In genomic region chr4:48770954-48771665, GRCm38 (mm10) we compare ENCODE assay signal across 7 mouse cellular contexts.
A peak's percentile ranks its signal among the peaks of the same experiment; 100 is the strongest.
DNase-seq lines count a peak whose midpoint lies in the region; ATAC-seq and TF ChIP-seq lines count a peak whose summit lies in the region.

No protein-coding gene starts in this region.

- H3K4me3 ChIP-seq in CH12.LX (replicated peaks in 1 of 3; ENCODE audit: low read depth in 2 of 3, low read length in 2 of 3, poor library complexity in 1 of 3) = no peak overlapping the region
- H3K4me3 ChIP-seq in embryonic facial prominence, embryonic 12.5 days = no peak overlapping the region
- no peak overlapping the region for H3K4me3 ChIP-seq in hindbrain, embryonic 13.5 days

- WGBS in embryonic facial prominence, embryonic 12.5 days = 29% methylated on average over 14 of the region's 14 CpGs
- WGBS in hindbrain, embryonic 13.5 days = 36% methylated on average over 14 of the region's 14 CpGs

- dilution Hi-C loops in CH12.LX (cut with MboI; ENCODE audit: extremely low pct_ligation_motif_present, extremely low pct_unique_long_range_greater_than_20kb, low sequenced_read_pairs) = no loop called here

- in situ Hi-C loops in CH12.LX (cut with MboI; ENCODE audit: low pct_ligation_motif_present, low pct_unique_long_range_greater_than_20kb, low sequenced_read_pairs) = no loop called here

- TF ChIP-seq POLR2A in CH12.LX (IDR thresholded peaks at IDR 0.05; ENCODE audit: low read depth, low read length) = no peak

- TF ChIP-seq RAD21 in CH12.LX (IDR thresholded peaks at IDR 0.05; ENCODE audit: low read depth, low read length) = peak; percentile 56

- peak; percentile 70 for DNase-seq in CH12.LX (ENCODE audit: extremely low read depth)
- DNase-seq in R1 (ENCODE audit: low read depth, low spot score) = peak; percentile 64
- DNase-seq in layer of hippocampus, adult 8-10 months (ENCODE audit: low spot score in 2 of 2) = peak; percentile 47 to 59
- peak; percentile 49 for DNase-seq in lung, postnatal 36 days
- peak; percentile 36 for DNase-seq in splenic B cell, adult 2 months (ENCODE audit: low read depth, low spot score)

- ATAC-seq in embryonic facial prominence, embryonic 12.5 days (ENCODE audit: insufficient number of reproducible peaks, insufficient read depth, low FRiP score, low TSS enrichment) = peak; percentile 77; the same call in 1 of the 2 replicates
- ATAC-seq in hindbrain, embryonic 13.5 days (ENCODE audit: low FRiP score) = peak; percentile 91

- no peaks in the 10 kb centered on the region for H3K36me3 ChIP-seq in CH12.LX (replicated peaks in 1 of 2; ENCODE audit: control insufficient read depth in 1 of 2, insufficient read depth in 1 of 2, low read length in 1 of 2)
- H3K36me3 ChIP-seq in embryonic facial prominence, embryonic 12.5 days = no peaks in the 10 kb centered on the region
- no peaks in the 10 kb centered on the region for H3K36me3 ChIP-seq in hindbrain, embryonic 13.5 days
- H3K36me3 ChIP-seq in splenic B cell, adult 2 months (ENCODE audit: control insufficient read depth, insufficient read depth, low read length, poor library complexity, severe bottlenecking) = no peaks in the 10 kb centered on the region

- no peaks in the 10 kb centered on the region for H3K9me3 ChIP-seq in CH12.LX (replicated peaks; ENCODE audit: low read length)
- no peaks in the 10 kb centered on the region for H3K9me3 ChIP-seq in embryonic facial prominence, embryonic 12.5 days
- no peaks in the 10 kb centered on the region for H3K9me3 ChIP-seq in hindbrain, embryonic 13.5 days

- H3K4me2 ChIP-seq in CH12.LX (ENCODE audit: insufficient read depth, low read depth, poor library complexity, severe bottlenecking) = no peak overlapping the region
- no peak overlapping the region for H3K4me2 ChIP-seq in embryonic facial prominence, embryonic 12.5 days (replicated peaks)
- peak overlapping the region; percentile 2; the same call in 1 of the 2 replicates for H3K4me2 ChIP-seq in hindbrain, embryonic 13.5 days

- peaks cover 8 to 79% of the 10 kb centered on the region in 2 experiments; a peak in 3 of 4 replicates for H3K4me1 ChIP-seq in CH12.LX (ENCODE audit: control insufficient read depth in 1 of 2, insufficient read depth in 2 of 2)
- H3K4me1 ChIP-seq in embryonic facial prominence, embryonic 12.5 days = peaks cover 4% of the 10 kb centered on the region; the same call in 1 of the 2 replicates
- H3K4me1 ChIP-seq in hindbrain, embryonic 13.5 days (replicated peaks) = peaks cover 11% of the 10 kb centered on the region

- TF ChIP-seq EP300 in CH12.LX (IDR thresholded peaks at IDR 0.05; ENCODE audit: low read length) = no peak

- no peaks in the 10 kb centered on the region for H3K27me3 ChIP-seq in CH12.LX (replicated peaks)
- no peaks in the 10 kb centered on the region for H3K27me3 ChIP-seq in embryonic facial prominence, embryonic 12.5 days
- H3K27me3 ChIP-seq in hindbrain, embryonic 13.5 days = no peaks in the 10 kb centered on the region
- H3K27me3 ChIP-seq in splenic B cell, adult 2 months (ENCODE audit: control insufficient read depth, insufficient read depth, low read length, poor library complexity, severe bottlenecking) = no peaks in the 10 kb centered on the region

- peak; percentile 51 to 71; a peak in 3 of 4 replicates for TF ChIP-seq CTCF in CH12.LX (conservative IDR thresholded peaks at IDR 0.05 in 1 of 2, IDR thresholded peaks at IDR 0.05 in 1 of 2; ENCODE audit: low read depth in 2 of 2, low read length in 2 of 2)

- no peaks in the 10 kb centered on the region for H3K79me2 ChIP-seq in CH12.LX (replicated peaks; ENCODE audit: control insufficient read depth, extremely low read depth, insufficient read depth, poor library complexity, severe bottlenecking)

- no peak overlapping the region for H3K27ac ChIP-seq in CH12.LX (ENCODE audit: insufficient read depth, low read depth)
- H3K27ac ChIP-seq in embryonic facial prominence, embryonic 12.5 days = peak overlapping the region; percentile 69
- peak overlapping the region; percentile 81 for H3K27ac ChIP-seq in hindbrain, embryonic 13.5 days

- H3K9ac ChIP-seq in CH12.LX (ENCODE audit: insufficient read depth, low read depth) = no peak overlapping the region
- no peak overlapping the region for H3K9ac ChIP-seq in embryonic facial prominence, embryonic 12.5 days
- no peak overlapping the region for H3K9ac ChIP-seq in hindbrain, embryonic 13.5 days

TF ChIP-seq in CH12.LX, 34 proteins besides CTCF, POLR2A, EP300 and RAD21:
- TF ChIP-seq MYC (IDR thresholded peaks at IDR 0.05; ENCODE audit: low read depth, low read length) = 0 out of 2 replicates have a peak, but pooled peaks have one; percentile 36
- peak; percentile 65 for TF ChIP-seq USF1 (IDR thresholded peaks at IDR 0.05; ENCODE audit: low read depth, low read length)
- peak; percentile 53; the same call in 1 of the 2 replicates for TF ChIP-seq BHLHE40 (IDR thresholded peaks at IDR 0.05; ENCODE audit: low read depth, low read length)
- peak; percentile 72 for TF ChIP-seq USF2 (conservative IDR thresholded peaks at IDR 0.05; ENCODE audit: low read depth, low read length)
- TF ChIP-seq SIN3A (IDR thresholded peaks at IDR 0.05; ENCODE audit: low read length) = no peak
- no peak for TF ChIP-seq ZNF384 (IDR thresholded peaks at IDR 0.05; ENCODE audit: low read depth, low read length)
- TF ChIP-seq SMC3 (IDR thresholded peaks at IDR 0.05; ENCODE audit: low read depth, low read length) = peak; percentile 62
TF ChIP-seq in CH12.LX: peak in this region for 5.
